Mouse (Mus musculus): ENCODE measurements at regions not wholly inside any gene's neighbourhood (a gene's known extent, or its start where the extent isn't known, plus 50 kb on each side); places are given as distances from the start of the nearest gene placed in this dataset.

- TF ChIP-seq CTCF (IDR thresholded peaks at IDR 0.05; ENCODE audit: low read depth, low read length) (no peak), POLR2AphosphoS5 (IDR thresholded peaks at IDR 0.05; ENCODE audit: insufficient replicate concordance, low read depth, low read length) (no peak), GATA1 (IDR thresholded peaks at IDR 0.05; ENCODE audit: borderline replicate concordance, low read length) (no peak), TAL1 (conservative IDR thresholded peaks at IDR 0.05; ENCODE audit: low read depth, low read length) (no peak), GATA2 (IDR thresholded peaks at IDR 0.05; ENCODE audit: borderline replicate concordance, low read depth, low read length) (no peak)
Observed at GRCm38 (mm10) chr13:25829146-25829924, 559.0 kb upstream of the Nrsn1 start.

All from G1E (cell line).